Mouse (Mus musculus) embryo, embryonic 10 days (tissue): ENCODE measurements at regions not wholly inside any gene's neighbourhood (a gene's known extent, or its start where the extent isn't known, plus 50 kb on each side); places are given as distances from the start of the nearest gene placed in this dataset.

Experiments used
- DNase-seq: peaks from one replicate; pipeline ENCODE4 v3.0.0-alpha.2; 2015; ENCODE audit warnings: low spot score

DNA sequence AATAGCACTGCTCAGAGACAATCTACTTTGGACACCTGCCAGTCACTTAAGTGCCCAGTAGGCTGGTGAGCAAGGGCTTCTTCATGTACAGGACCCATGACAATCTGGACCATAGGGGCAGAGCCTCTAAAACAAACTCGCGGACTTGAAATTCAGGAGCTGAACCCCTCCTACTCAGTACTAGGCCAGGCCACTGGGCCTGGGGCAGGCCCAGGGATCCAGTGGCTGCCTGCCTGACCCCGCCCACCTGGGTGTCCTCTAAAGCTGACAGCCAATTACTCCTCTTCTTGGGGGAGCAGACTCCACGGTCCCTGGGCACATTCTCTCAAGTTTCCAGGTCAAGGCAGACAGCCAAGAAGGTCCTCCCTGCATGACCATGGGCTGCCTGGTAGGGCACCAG is 78.3 kb upstream of the A730046J19Rik start:
- DNase-seq = no peak

DNA sequence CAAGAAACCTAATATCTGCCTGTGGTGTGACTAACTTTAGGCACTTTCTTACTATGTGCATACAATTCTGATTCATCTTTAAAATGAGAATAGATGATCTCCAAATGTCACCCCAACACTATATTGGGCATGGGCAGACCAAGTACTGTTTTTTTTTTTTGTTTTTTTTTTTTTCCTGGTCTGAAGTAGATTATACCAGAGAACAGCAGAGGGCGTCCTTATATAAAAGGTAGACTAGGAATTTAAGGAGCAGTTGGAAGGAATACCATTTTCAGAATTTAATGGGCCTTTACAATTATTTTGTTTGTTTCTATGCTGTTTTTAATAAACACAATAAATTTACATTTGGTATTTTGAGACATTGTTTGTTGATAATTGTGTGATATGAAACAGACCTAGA is 72.3 kb upstream of the A730046J19Rik start:
- DNase-seq = peak; percentile 3

DNA sequence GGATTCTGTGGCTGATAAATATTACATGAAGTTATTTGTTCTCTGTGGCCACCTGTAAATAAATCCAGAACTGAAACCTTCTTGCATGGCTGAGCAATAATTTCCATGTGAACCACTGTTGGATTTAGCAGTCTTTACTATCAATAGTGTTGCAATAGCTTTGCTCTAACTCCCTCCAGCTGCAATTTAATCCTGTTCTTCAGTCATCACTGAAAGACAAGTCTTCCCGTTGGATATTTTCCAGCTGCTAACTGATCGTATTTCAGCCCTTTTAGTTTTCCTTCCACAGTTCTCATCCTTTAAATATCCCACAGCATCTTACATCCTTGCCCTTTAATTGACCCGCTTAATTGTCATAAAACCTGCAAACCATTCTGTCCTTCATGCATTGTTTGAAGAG is 55.3 kb upstream of the A730046J19Rik start:
- DNase-seq = no peak
